Comparison of ENCODE assay signal across 8 mouse cellular contexts in the genomic region with DNA sequence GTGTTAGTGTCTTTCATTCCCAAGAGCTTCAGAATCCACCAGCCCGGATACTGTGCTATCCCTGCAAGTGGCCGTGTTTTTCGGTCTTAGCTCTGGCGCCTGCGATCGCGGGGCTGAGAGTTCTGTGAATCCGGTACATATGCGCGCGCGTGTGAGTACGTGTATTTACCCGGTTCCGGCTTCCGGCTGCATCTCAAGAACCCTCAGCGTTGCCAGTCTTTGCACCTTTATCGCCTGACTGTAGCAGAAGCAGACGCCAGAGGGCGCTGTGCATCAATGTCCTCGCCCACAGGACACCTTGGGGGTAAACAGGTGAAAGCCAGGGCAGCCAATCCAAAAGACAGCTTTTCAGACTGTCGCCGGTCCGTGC. TPM values are rescaled to one million over a fixed set of nuclear protein-coding genes. Genes with fewer than 3 reads are reported as not detected.
DNase-seq lines count a peak whose midpoint lies in the region; ATAC-seq and TF ChIP-seq lines count a peak whose summit lies in the region.

No protein-coding gene starts in this region.

- no peak overlapping the region for H3K27ac ChIP-seq in bone marrow, adult 2 months (ENCODE audit: control insufficient read depth, insufficient read depth, low read depth, low read length, poor library complexity)
- H3K27ac ChIP-seq in embryonic facial prominence, embryonic 14.5 days (replicated peaks; ENCODE audit: low read depth, low read length): no peak overlapping the region
- peak overlapping the region; percentile 77; the same call in 1 of the 2 replicates for H3K27ac ChIP-seq in hindbrain, embryonic 12.5 days
- H3K27ac ChIP-seq in lung, embryonic 16.5 days (ENCODE audit: low read length): no peak overlapping the region

- peak; percentile 74; the same call in 1 of the 2 replicates for ATAC-seq in embryonic facial prominence, embryonic 14.5 days (ENCODE audit: low read depth)
- peak; percentile 49 for ATAC-seq in hindbrain, embryonic 12.5 days (ENCODE audit: low FRiP score)
- ATAC-seq in lung, embryonic 16.5 days (ENCODE audit: low read depth): no peak

- TF ChIP-seq CTCF in E14TG2a.4 (conservative IDR thresholded peaks at IDR 0.05; ENCODE audit: low read length): peak; percentile 78
- peak; percentile 36; the same call in 1 of the 2 replicates for TF ChIP-seq CTCF in bone marrow, adult 2 months (IDR thresholded peaks at IDR 0.05; ENCODE audit: control insufficient read depth, insufficient read depth, low read length)

- H3K4me1 ChIP-seq in E14TG2a.4 (replicated peaks; ENCODE audit: low read depth, low read length): peaks cover 54% of the 10 kb centered on the region
- H3K4me1 ChIP-seq in bone marrow, adult 2 months (ENCODE audit: control insufficient read depth, insufficient read depth, low read length): no peaks in the 10 kb centered on the region
- 0 out of 2 replicates have a peak, but pooled peaks cover 4% of the 10 kb centered on the region for H3K4me1 ChIP-seq in embryonic facial prominence, embryonic 14.5 days (ENCODE audit: control insufficient read depth, insufficient read depth, low read length)
- peaks cover 32% of the 10 kb centered on the region for H3K4me1 ChIP-seq in hindbrain, embryonic 12.5 days
- no peaks in the 10 kb centered on the region; the same call in 1 of the 2 replicates for H3K4me1 ChIP-seq in lung, embryonic 16.5 days (replicated peaks; ENCODE audit: control insufficient read depth, insufficient read depth, low read length)

- peak; percentile 68 for DNase-seq in embryonic facial prominence, embryonic 14.5 days (ENCODE audit: low spot score)
- peak; percentile 61 to 79 for DNase-seq in layer of hippocampus, postnatal 14 days (ENCODE audit: low spot score in 2 of 2)
- DNase-seq in right cerebral cortex, adult 2 months (ENCODE audit: low spot score in 2 of 2): peak; percentile 78 to 81
- no peak for DNase-seq in gastrocnemius, postnatal 10 days

- no peaks in the 10 kb centered on the region for H3K9me3 ChIP-seq in E14TG2a.4 (ENCODE audit: low read length)
- no peaks in the 10 kb centered on the region for H3K9me3 ChIP-seq in embryonic facial prominence, embryonic 14.5 days (ENCODE audit: control insufficient read depth, low read length)
- 0 out of 2 replicates have a peak, but pooled peaks cover 4% of the 10 kb centered on the region for H3K9me3 ChIP-seq in hindbrain, embryonic 12.5 days (replicated peaks)
- H3K9me3 ChIP-seq in lung, embryonic 16.5 days (ENCODE audit: control insufficient read depth, low read length): no peaks in the 10 kb centered on the region

- H3K4me3 ChIP-seq in E14TG2a.4 (replicated peaks; ENCODE audit: low read length): peak overlapping the region; percentile 77
- H3K4me3 ChIP-seq in bone marrow, adult 2 months (replicated peaks; ENCODE audit: control insufficient read depth, low read depth, low read length): no peak overlapping the region
- peak overlapping the region; percentile 38 for H3K4me3 ChIP-seq in embryonic facial prominence, embryonic 14.5 days (ENCODE audit: low read depth, low read length)
- peak overlapping the region; percentile 50 for H3K4me3 ChIP-seq in hindbrain, embryonic 12.5 days
- H3K4me3 ChIP-seq in lung, embryonic 16.5 days (ENCODE audit: low read length): peak overlapping the region; percentile 38

- no peak for TF ChIP-seq POLR2A in bone marrow, adult 2 months (IDR thresholded peaks at IDR 0.05; ENCODE audit: borderline replicate concordance, control insufficient read depth, low read depth, low read length)

- peaks cover 78% of the 10 kb centered on the region for H3K27me3 ChIP-seq in E14TG2a.4 (ENCODE audit: insufficient read depth, low read length)
- H3K27me3 ChIP-seq in embryonic facial prominence, embryonic 14.5 days (replicated peaks; ENCODE audit: control insufficient read depth, insufficient read depth, low read length): peaks cover 95% of the 10 kb centered on the region
- H3K27me3 ChIP-seq in hindbrain, embryonic 12.5 days: peaks cover 89% of the 10 kb centered on the region
- H3K27me3 ChIP-seq in lung, embryonic 16.5 days (ENCODE audit: control insufficient read depth, insufficient read depth, low read depth, low read length): peaks cover 83% of the 10 kb centered on the region

- peak overlapping the region; percentile 64 for H3K4me2 ChIP-seq in embryonic facial prominence, embryonic 14.5 days (ENCODE audit: low read depth, low read length)
- peak overlapping the region; percentile 65 for H3K4me2 ChIP-seq in hindbrain, embryonic 12.5 days (replicated peaks)
- H3K4me2 ChIP-seq in lung, embryonic 16.5 days (ENCODE audit: low read depth, low read length): peak overlapping the region; percentile 52

- no peaks in the 10 kb centered on the region for H3K36me3 ChIP-seq in E14TG2a.4 (ENCODE audit: insufficient read depth, low read length)
- H3K36me3 ChIP-seq in embryonic facial prominence, embryonic 14.5 days (ENCODE audit: control insufficient read depth, insufficient read depth, low read length): no peaks in the 10 kb centered on the region
- no peaks in the 10 kb centered on the region for H3K36me3 ChIP-seq in hindbrain, embryonic 12.5 days
- no peaks in the 10 kb centered on the region for H3K36me3 ChIP-seq in lung, embryonic 16.5 days (ENCODE audit: control insufficient read depth, insufficient read depth, low read length)

- 1% methylated on average over 24 of the region's 24 CpGs for WGBS in bone marrow, adult 2 months
- 2% methylated on average over 24 of the region's 24 CpGs for WGBS in embryonic facial prominence, embryonic 14.5 days
- 0% methylated on average over 24 of the region's 24 CpGs for WGBS in hindbrain, embryonic 12.5 days
- under 1% methylated on average over 24 of the region's 24 CpGs for WGBS in lung, embryonic 16.5 days

- H3K9ac ChIP-seq in embryonic facial prominence, embryonic 14.5 days (ENCODE audit: low read depth, low read length): peak overlapping the region; percentile 14; the same call in 1 of the 2 replicates
- peak overlapping the region; percentile 70 for H3K9ac ChIP-seq in hindbrain, embryonic 12.5 days
- H3K9ac ChIP-seq in lung, embryonic 16.5 days (ENCODE audit: low read length): no peak overlapping the region

RNA-seq across cellular contexts. Expression of a gene that starts 3.1 kb away (rescaled TPM):
- polyA plus RNA-seq in bone marrow, adult 2 months (2011; ENCODE audit: insufficient read depth, insufficient read length, low replicate concordance, missing spikeins): not detected in 2 replicates
- polyA plus RNA-seq in embryonic facial prominence, embryonic 14.5 days (2014; fragmentation: Nextera tagmentation; extraction: Ambion mirVana): 3.1 TPM in 2 replicates
- 22.5 and 27.0 TPM in 2 replicates for polyA plus RNA-seq in hindbrain, embryonic 12.5 days (2016; fragmentation: Nextera tagmentation; extraction: Ambion mirVana)
- total RNA-seq in layer of hippocampus, postnatal 14 days (2021): 10 to 100 TPM; 40.8 to 44.3 TPM
- 0.19 and 0.41 TPM in 2 replicates for polyA plus RNA-seq in lung, embryonic 16.5 days (2015; fragmentation: Nextera tagmentation; extraction: Ambion mirVana)
- total RNA-seq in gastrocnemius, postnatal 10 days (2021): under 1 TPM in 1 of 2 experiments, not detected in 1; 0.09 TPM
